Mouse (Mus musculus) 416B (cell line): ENCODE results near the gene Deaf1.

Experiments
- DNase-seq: peaks from one replicate; pipeline ENCODE4 v3.0.0; 2011; ENCODE audit warnings: low read depth

The Deaf1 gene

DNA sequence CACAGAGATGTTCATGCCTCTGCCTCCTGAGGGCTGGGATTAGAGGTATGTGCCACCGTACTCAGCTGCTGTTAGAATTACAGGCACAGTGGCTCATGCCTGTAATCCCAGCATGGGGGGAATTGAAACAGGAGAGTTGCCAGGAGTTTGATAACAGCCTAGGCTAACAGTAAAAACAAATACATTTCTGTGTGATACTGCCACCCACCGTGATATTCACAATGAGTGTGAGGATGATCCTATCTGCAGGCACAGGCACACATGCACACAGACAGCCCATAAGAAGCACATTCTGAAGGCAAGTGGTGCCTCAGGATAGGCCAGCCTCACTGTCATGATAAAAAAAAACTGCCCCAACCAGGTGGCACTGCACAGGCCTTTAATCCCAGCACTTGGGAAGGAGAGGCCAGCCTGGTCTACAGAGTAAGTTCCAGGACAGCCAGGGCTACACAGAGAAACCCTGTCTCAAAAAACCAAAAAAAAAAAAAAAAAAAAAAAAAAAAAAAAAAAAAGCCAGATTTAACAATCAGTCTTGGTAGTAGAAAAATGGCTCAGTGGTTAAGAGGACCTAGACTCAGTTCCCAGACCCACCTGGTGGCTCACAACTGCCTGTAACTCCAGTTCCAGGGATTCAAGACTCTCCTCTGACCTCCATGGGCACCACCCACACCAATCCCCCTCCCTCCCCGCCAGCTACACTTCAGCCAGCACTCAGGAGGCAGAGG is 29.4 kb downstream of the Deaf1 start:
- DNase-seq, result no peak

DNA sequence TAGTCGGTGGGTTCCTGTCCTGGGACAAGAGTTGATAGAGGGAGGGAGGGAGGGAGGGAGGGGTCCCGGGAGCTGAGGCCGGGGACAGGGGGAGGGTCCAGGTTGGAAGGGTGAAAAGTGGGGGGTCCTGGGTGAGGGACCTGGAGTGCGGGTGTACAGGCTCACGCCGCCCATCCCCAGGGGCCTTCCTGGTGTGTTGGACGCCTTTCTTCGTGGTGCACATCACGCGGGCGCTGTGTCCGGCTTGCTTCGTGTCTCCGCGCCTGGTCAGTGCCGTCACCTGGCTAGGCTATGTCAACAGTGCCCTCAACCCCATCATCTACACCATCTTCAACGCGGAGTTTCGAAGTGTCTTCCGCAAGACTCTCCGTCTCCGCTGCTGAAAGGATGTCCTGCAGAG is 33.0 kb downstream of the Deaf1 start:
- DNase-seq, result no peak

DNA sequence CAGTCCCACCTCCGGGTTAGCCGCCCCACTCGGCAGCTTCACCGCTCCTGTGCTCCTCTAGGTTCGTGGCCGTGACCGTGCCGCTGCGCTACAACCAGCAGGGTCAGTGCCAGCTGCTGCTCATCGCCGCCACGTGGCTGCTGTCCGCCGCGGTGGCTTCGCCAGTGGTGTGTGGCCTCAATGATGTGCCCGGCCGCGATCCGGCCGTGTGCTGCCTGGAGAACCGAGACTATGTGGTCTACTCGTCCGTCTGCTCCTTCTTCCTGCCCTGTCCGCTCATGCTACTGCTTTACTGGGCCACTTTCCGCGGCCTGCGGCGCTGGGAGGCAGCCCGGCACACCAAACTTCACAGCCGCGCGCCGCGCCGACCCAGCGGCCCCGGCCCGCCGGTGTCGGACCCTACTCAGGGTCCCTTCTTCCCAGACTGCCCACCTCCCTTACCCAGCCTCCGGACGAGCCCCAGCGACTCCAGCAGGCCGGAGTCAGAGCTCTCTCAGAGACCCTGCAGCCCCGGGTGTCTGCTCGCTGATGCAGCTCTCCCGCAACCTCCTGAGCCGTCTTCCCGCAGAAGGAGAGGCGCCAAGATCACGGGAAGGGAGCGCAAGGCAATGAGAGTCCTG is 33.5 kb downstream of the Deaf1 start:
- no peak for DNase-seq

DNA sequence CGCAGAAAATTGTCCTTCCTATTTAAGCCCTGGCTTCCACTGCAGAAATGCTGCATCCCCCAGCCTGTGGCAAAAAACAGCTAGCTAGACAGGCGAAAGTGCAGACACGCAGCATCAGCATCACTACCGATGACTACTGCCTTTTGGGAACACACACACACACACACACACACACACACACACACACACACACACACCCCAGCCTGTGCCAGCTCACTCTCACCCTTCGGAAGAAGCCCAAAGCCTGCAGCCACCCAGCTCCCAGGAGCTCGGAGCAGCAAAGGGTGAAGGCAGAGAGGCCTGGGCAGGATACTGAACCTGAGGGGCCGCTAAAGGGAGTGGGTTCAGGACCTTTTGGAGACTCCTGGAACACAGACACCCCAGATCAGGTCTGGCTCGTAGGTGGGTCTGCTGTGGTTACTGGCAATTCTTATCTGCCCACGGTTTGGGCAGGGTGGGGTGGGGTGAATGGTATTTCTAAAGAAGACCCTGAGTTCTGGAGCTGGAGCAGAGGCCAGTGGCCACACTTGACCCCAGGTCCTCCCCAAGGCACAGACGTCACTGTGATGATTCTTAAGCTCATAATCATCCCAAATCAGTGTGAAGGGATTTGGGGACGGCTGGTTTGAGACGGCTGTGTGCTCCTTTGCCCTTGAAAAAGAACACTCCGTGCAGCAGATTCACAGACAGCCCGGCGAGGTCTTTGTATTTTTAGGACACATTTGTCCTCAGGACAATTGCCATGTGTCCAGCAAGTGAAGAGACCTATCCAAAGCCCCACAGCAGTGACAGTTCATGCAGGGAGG is 34.7 kb downstream of the Deaf1 start:
- DNase-seq, result no peak

DNA sequence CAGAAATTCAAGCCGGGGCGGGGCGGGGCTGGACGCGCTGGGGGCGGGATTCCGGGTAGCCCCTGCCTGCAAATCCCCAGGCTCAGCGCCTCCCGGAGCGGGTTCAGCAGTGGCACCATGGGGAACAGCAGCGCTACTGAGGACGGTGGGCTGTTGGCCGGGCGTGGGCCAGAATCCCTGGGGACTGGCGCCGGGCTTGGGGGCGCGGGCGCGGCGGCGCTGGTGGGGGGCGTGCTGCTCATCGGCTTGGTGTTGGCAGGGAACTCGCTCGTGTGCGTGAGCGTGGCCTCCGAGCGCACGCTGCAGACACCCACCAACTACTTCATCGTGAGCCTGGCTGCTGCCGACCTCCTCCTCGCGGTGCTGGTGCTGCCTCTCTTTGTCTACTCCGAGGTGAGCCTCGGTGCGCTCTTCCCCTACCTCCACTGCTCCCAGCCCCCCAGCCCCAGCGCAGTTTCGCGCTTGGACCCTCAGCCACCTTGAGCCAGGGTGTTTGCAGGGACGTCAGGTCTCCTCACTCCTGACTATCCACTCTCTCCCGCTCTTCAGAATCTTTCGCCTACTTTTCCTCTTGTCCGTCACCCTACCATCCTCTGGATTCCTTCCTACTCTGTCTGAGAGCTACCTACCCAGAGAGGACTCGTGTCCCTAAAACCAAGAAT is 35.4 kb downstream of the Deaf1 start, which contains the start of gene Drd4:
Gene Drd4, plus strand, starts transcription at position 86 of the 662 bp plus-strand sequence.
- DNase-seq, result no peak

DNA sequence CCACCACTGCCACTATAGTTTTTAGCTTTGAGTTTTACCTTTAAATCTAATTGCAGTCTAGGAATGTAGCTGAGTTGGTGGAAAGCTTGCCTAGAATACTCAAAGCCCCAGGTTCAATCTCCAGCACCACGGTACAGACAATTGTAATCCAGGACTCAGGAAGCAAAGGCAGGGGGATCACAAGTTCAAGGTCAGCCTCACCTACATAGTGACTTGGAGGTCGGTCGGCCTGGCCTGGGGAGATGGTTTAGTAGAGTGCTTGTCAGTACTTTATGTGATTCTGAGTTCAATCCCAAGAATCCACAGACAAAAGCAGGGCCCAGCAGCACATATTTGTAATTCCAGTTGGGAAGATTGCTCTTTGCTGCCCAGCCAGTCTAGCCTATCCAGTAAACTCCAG is 39.4 kb downstream of the Deaf1 start:
- DNase-seq, result no peak

DNA sequence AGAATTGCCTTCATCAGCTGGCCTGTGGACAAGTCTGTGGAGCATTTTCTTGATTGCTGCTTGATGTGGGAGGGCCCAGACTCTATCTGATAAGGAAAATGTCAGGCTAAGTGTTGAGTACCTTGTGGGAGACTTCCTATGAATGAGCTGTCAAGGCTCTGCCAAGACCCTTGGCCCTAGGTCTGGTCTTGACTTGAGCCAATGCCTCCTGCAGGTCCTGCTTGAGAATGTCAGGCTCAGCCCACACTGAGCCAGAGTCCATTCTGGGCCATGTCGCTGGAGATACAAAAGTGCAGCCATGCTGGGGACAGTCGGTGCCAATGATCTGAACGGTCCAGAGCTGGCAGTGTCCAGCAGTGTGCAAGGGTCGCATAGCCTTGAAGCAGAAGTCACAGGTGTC is 44.7 kb downstream of the Deaf1 start:
- no peak for DNase-seq

DNA sequence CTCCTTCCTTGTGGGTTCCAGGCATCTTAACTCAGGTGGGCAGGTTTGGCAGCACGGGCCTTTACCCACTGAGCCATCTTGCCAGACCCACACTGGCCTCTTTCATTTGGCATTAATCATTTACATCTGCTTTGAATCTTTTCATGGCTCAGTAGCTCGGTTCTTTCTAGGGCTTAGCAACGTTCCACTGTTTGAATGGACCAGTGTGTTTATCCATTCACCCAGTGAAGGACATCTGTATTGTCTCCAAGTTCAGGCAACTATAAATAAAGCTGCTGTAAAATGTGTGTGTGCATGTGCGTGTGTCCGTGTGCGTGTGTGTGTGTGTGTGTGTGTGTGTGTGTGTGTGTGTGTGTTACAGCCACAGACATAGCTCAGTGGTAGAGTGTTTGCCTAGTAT is 46.0 kb downstream of the Deaf1 start:
- DNase-seq, result no peak

DNA sequence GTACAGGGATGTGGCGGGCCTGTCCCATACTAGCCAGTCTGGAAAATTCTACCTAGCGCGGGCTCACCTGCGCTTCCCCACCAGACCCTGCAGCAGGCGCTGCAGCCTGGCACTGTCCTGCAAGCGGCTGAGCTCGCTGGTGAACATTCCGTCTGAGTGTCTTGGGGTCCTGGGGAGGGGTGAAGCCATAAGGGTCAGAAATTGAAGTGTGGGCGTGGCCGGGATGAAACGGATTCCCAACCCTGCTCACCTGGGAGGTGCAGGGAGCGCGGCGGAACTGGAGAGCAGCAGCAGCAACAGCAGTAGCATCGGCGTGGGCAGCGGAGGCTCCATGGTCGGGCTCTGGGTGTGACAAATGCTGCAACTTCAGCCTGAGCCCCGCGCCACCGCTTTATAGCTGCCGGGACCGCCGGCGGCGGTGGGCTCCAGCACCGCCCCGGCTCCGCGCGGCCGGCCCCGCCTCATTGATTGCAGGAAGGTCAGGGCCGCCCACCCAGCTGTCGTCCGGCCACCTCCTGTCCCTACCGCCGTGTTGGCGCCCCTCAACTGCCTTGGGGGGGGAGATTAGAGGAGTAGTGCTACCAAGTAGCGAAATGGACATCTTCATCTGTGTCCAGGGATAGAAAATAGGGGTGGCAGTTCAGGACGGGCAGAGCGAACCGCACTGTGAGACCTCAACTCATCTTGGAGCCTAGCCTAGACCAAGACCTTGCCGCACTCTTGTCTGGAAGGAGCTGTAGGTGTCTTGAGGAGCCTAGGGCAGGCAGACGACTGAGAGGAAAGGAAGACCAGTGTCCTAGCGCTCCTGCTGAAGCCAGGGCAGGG is 48.5 kb downstream of the Deaf1 start, which contains the start of gene Sct:
Gene Sct, minus strand, starts transcription at position 368 of the 825 bp plus-strand sequence.
- DNase-seq, result no peak

DNA sequence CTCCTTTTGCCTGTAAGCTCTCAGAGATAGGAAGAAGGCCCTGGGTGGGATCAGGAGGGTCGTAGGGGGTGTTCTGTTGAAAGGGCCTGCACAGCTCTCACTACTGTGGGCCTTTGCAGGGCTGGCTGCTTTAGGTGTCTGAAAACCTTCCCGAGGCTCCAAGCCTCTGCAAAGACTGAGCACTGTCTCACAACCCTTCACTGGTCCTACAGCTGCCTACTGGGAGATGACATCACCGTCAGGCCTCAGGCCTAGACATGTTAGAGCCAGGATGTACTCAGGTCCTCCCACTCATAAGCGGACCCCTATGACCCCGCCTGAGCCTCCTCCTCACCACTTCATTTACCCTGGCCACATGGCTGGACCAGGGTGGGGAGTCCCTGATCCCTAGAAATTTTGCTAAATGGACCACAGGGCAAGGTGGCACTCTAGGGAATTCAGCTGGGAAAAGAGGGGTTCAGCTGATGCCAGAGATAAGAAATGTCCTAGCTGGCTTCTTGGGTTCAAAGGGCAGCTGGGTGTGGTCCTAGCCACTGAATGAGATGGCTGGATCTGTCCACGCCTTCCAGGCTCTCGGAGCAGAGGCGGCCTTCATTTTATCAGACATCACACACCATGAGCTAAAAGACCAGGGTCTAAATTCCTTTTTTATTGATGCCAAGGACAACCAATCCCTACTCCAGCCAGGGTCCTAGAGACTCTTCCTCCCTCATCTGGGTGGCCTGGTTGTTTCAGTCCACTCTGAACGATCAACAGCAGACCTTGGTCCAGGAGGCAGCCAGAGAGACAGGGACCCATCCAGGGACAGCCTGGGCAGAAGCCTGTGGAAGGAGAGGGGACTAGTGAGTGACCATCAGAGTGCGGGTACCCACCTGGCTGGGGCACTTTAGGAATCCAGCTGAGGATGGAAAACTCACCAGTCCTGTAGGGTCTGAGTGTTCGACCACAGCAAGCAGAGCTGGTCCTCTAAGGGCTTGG is 49.5 kb downstream of the Deaf1 start:
- DNase-seq, result no peak

DNA sequence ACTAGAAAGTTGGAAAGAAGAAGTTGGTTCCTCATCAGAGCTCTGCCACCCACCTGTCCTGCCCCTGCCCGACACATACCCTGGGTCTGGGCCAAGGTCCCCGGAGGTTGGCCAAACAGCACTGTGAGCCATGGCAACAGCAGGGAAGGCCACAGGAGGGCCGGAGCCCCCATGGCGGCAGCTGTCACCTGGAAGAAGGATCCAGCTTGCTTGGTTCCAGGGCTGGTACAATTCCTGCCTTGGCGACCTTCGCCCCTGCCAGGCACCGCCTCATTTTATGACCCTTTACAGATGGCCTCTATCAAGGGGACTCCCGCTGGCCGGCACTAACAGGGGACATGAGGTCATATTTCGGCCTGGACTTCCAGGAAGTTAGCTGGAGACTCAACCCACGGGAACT is 50.9 kb downstream of the Deaf1 start, which contains the start of gene Cdhr5:
Gene Cdhr5, minus strand, starts transcription at position 241 of the 400 bp plus-strand sequence.
- DNase-seq, result no peak

DNA sequence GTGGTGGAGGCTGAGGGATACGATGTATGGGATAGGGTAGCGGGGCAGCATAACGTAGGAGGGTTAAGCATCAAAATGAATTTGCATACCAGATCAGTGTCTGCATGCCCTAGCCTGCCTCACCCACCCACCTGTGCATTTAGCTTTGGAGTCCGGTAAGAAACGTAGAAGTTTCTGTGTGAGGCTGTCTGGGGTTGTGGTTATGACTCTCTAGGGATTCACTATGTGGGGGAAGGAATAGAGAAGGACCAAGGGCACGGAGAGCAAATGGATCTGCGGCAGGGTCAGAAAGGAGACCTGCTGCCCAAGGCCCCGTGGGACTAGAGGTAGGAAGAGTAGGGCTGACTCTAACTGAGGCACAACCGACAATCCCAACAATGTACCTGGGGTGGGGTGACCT is 52.1 kb downstream of the Deaf1 start:
- DNase-seq, result no peak

DNA sequence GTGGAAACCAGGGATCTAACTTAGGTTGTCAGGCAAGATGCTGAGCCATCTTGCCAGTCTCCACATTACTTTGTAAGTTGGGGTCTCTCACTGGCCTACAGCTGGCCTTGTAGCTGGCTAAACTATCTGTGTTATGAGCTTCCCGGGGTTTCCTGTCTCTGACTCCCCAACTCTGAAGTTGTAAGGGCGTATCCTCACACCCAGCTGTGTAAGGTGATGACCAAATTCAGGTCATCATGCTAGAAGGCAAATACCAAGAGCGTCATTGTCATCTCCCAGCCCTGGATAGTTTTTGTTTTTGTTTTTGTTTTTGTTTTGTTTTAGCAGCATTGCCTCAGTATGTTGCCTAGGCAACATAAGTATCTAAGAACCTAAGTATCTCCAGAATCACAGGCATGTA is 56.9 kb downstream of the Deaf1 start:
- no peak for DNase-seq

DNA sequence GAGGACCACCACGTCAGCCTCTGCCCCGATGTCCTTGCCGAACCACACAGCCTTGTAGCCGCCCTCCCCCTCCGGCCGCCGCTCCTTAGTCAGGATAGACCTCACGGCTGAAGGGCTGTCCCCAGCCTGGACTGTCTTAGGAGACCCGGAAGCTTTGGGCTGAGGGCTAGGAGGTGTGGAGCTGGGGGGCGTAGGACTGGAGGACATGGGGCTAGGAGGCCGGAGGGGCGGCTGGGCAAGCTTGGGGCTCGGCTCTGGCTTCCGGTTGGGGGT is 58.3 kb downstream of the Deaf1 start:
- DNase-seq, result peak; percentile 54

DNA sequence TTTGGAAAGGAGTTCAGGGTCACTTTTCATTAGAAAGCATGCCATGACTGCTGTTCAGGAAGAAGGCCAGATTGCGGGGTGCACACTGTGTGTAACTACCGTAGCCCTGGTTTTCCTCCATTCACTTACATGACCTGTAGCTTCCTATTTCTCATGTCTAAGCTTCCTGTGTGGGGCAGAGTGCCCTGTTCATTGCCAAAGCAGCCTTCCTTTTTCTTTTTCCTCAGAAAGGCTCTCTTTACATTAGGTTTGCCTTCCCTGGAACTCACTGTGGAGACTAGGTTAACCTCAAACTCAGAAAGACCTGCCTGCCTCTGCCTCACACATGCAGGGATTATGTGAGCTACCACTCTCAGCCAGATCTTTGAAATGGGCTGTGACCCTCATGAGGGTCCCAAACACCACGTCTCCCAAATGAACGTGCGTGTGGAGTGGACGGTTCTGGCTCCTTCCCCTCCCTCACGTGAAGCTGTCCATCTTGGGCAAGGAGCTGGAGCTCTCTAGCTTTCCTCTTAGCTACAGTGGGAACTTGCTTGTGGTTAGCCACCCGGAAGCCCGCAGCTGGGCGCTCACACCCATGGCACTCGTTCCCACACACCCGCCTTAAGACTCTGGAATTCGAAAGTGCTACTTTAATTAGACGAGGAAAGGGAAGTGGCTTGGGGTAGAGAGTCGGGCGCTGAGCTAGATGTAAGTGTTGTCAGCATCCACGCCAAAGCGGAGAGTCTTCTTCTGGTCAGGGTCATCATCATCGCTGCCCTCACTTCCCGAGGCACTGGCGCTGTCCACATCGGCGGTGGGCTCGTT is 58.8 kb downstream of the Deaf1 start:
- DNase-seq, result peak; percentile 77

DNA sequence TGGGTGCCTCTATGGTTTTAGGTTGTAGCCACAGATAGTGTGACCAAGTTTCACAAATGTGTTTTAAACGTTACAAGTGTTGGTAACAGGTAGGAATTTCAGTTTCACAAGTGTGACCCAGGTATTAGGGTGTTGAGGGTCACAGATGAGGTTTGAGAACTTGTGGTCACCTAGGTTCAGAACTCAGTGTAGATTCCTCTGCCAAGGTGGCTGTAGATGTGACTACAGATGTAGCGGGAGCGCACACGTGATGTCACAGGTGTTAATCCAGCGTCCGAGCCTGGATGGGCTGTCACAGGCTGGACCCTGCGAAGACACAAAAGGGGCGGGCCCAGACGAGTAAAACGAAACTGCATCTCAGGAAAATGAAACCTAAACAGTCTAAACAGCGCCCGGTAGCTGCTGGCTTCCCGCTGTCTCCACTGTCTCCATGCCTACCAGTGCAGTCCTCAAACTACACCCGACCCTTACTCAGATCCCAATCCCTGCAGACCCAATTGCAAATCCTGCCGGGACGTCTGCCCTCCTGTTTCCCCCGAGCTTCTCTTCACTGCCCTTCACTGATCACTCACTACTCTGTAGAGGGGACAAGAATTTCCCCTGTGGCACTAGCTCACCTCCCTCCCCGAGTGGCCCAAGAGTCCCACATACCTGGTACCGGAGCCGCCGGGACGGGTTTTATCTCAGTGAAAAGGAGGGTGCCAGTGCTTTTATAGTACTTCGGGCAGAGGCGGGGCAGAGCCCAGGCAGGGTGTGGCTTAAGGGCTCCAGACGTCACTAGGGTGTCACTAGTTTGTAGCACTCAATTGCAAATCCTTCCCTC is 61.5 kb downstream of the Deaf1 start, which contains the start of gene Irf7:
Gene Irf7, minus strand, starts transcription at position 743 of the 823 bp plus-strand sequence.
- peak; percentile 84 for DNase-seq

DNA sequence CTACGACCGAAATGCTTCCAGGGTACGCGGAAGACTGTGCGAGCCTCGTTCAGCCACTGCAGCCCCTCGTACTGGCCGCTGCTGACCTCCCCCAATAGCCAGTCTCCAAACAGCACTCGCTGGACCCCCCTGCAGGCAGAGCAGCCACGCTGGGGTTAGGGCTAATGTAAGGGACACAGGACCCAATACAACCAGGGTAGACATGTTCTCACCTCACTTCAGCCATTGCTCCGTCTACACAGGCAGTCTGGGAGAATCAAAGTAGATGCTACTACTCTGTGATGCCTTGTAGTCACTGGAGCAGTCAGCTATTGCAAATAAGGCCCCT is 62.1 kb downstream of the Deaf1 start:
- DNase-seq, result peak; percentile 11

DNA sequence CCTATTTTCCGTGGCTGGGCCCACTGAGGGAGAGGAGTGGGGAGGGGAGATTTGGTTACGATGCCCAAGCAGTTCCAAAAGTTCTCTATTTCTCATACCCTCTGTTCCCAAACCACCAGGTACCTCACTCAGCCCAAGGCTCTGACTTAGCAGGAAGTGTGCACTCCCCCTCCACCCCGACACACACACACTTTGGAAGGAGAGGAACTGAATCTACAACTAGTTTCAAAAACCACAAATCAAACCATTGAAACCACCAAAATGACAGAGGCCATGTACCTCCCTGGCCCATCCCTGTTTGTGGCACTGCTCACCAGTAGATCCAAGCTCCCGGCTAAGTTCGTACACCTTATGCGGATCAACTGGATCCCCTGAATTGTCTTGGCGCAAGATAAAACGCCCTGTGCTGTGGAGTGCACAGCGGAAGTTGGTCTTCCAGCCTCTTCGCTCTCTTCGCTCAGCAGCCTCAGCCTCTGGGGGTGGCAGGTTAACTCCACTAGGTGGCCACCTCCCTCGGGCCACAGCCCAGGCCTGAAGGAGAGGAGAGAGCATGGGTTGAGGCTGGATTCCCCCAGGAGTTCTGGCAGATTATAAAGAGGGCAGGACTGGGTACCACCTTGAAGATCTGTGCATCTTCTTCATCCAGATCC is 62.6 kb downstream of the Deaf1 start:
- peak; percentile 57 for DNase-seq
